Mouse (Mus musculus) liver, adult 2 months (tissue): ENCODE data around the gene Slc5a2. TPM values are rescaled to one million over a fixed set of nuclear protein-coding genes. Genes with fewer than 3 reads are reported as not detected.

Experiments used
- DNase-seq: peaks from one replicate; pipeline ENCODE4 v3.0.0-alpha.2; 2011; ENCODE audit warnings: low read depth, low spot score; ENCODE audit errors: extremely low read depth
- H3K27ac ChIP-seq: fragments of 200-500 bp; replicated peaks from 2 replicates; pipeline ENCODE4 v1.5.1; 2012; ENCODE audit warnings: low read depth, mild to moderate bottlenecking, control low read depth, inconsistent platforms, low read length; ENCODE audit not compliant: insufficient read depth
- H3K27me3 ChIP-seq: fragments of 200-500 bp; 2 replicates; pipeline ENCODE4 v1.6.1; 2012; ENCODE audit warnings: mild to moderate bottlenecking, moderate library complexity, low read length, inconsistent platforms; ENCODE audit not compliant: control insufficient read depth, insufficient read depth
- H3K36me3 ChIP-seq: fragments of 200-500 bp; 2 replicates; pipeline ENCODE4 v1.6.1; 2012; ENCODE audit warnings: low read length, inconsistent platforms; ENCODE audit not compliant: control insufficient read depth, insufficient read depth
- H3K4me1 ChIP-seq: fragments of 200-500 bp; 2 replicates; pipeline ENCODE4 v1.6.1; 2011; ENCODE audit warnings: low read length; ENCODE audit not compliant: control insufficient read depth, insufficient read depth
- H3K4me3 ChIP-seq: fragments of 200-500 bp; 2 replicates; pipeline ENCODE4 v1.5.1; 2011; ENCODE audit warnings: low read depth, mild to moderate bottlenecking, control low read depth, low read length, moderate library complexity; ENCODE audit not compliant: insufficient read depth
- H3K79me2 ChIP-seq: fragments of 200-500 bp; 2 replicates; pipeline ENCODE4 v1.6.1; 2012; ENCODE audit warnings: inconsistent platforms, mild to moderate bottlenecking, low read length, moderate library complexity; ENCODE audit not compliant: control insufficient read depth, insufficient read depth
- H3K9ac ChIP-seq: fragments of 200-500 bp; 2 replicates; pipeline ENCODE4 v1.6.1; 2012; ENCODE audit warnings: low read depth, mild to moderate bottlenecking, control low read depth, inconsistent platforms, low read length
- CTCF ChIP-seq: fragments of 200-500 bp; IDR thresholded peaks from 2 replicates; pipeline ENCODE4 v1.5.1; 2011; ENCODE audit warnings: low read depth, low read length, control low read depth
- POLR2A ChIP-seq: fragments of 200-500 bp; IDR thresholded peaks from 2 replicates; pipeline ENCODE4 v1.6.1; 2011; ENCODE audit warnings: low read length, control low read depth; ENCODE audit not compliant: insufficient read depth; ENCODE audit errors: extremely low read depth
- WGBS: fragments of 180-500 bp; shearing (Covaris S2); methylation state at CpG from one replicate; pipeline ENCODE4 v1.1.7; 2018; 5-methylcytosine and 5-hydroxymethylcytosine counted together
- polyA plus RNA-seq: library from polyadenylated mRNA; depleted of rRNA; stranded (reverse); fragments of >200 nt; gene quantifications from 2 replicates; pipeline ENCODE4 v1.2.3, GENCODE M21; 2012
- total RNA-seq: library from RNA; depleted of rRNA; stranded (reverse); fragments of >200 nt; gene quantifications from 2 replicates; pipeline ENCODE4 v1.2.3, GENCODE M21; 2014

The Slc5a2 gene
- total and polyA plus RNA-seq, 2 experiments = not detected

- TF ChIP-seq CTCF = no peak
- TF ChIP-seq POLR2A = no peak
- Histone ChIP-seq H3K4me3 (no peak overlapping the region), H3K4me1 (0 out of 2 replicates have a peak, but pooled peaks cover 4% of the 10 kb centered on the region), H3K27ac (no peak overlapping the region), H3K79me2 (no peaks in the 10 kb centered on the region), H3K36me3 (no peaks in the 10 kb centered on the region; the same call in 1 of the 2 replicates), H3K27me3 (peaks cover 11% of the 10 kb centered on the region; the same call in 1 of the 2 replicates), H3K9ac (no peak overlapping the region)
- no peak for DNase-seq
- WGBS = 27% methylated on average over 24 of the region's 24 CpGs
Observed at GRCm38 (mm10) chr7:128252609-128253008, 12.8 kb upstream of the Slc5a2 start.

GRCm38 (mm10) chr7:128254978-128255377 lies 10.5 kb upstream of the Slc5a2 start:
- Histone ChIP-seq H3K36me3 (no peaks in the 10 kb centered on the region; the same call in 1 of the 2 replicates), H3K27me3 (peaks cover 11% of the 10 kb centered on the region; the same call in 1 of the 2 replicates), H3K9ac (no peak overlapping the region), H3K27ac (no peak overlapping the region), H3K4me1 (0 out of 2 replicates have a peak, but pooled peaks cover 4% of the 10 kb centered on the region), H3K79me2 (no peaks in the 10 kb centered on the region), H3K4me3 (no peak overlapping the region)
- WGBS = 47% methylated on average over 2 of the region's 2 CpGs
- DNase-seq = no peak
- TF ChIP-seq CTCF (no peak), POLR2A (no peak)

DNA sequence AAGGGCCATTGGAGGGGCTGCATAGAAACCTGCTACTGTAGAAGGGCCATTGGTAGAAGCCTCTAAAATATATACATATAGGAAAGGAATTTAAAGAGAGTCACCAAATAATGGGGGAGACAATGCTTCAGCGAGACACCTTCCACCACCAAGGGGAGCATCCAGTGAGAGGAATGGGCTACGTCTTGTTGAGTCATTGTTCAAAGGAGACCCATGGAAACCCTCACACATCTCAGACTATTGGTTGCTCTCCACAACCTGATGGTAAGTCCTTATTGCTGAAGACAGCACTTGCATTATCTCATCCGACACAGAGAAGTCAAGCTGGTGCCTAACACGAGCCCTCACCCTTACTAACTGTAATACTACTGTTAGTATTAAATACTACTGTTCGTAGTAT lies 9.7 kb upstream of the Slc5a2 start:
- 86% methylated on average over 5 of the region's 5 CpGs for WGBS
- DNase-seq = no peak
- Histone ChIP-seq H3K4me1 (0 out of 2 replicates have a peak, but pooled peaks cover 4% of the 10 kb centered on the region), H3K79me2 (no peaks in the 10 kb centered on the region), H3K4me3 (no peak overlapping the region), H3K27me3 (peaks cover 11% of the 10 kb centered on the region; the same call in 1 of the 2 replicates), H3K9ac (no peak overlapping the region), H3K27ac (no peak overlapping the region), H3K36me3 (no peaks in the 10 kb centered on the region; the same call in 1 of the 2 replicates)
- TF ChIP-seq POLR2A = no peak
- no peak for TF ChIP-seq CTCF

- H3K79me2 ChIP-seq = no peaks in the 10 kb centered on the region
- no peak overlapping the region for H3K27ac ChIP-seq
- H3K4me3 ChIP-seq = no peak overlapping the region
- peaks cover 11% of the 10 kb centered on the region; the same call in 1 of the 2 replicates for H3K27me3 ChIP-seq
- DNase-seq = no peak
- no peak overlapping the region for H3K9ac ChIP-seq
- H3K36me3 ChIP-seq = no peaks in the 10 kb centered on the region
- 36% methylated on average over 5 of the region's 5 CpGs for WGBS
- H3K4me1 ChIP-seq = 0 out of 2 replicates have a peak, but pooled peaks cover 4% of the 10 kb centered on the region
- TF ChIP-seq POLR2A (no peak), CTCF (no peak)
Observed at GRCm38 (mm10) chr7:128256783-128257334, 8.6 kb upstream of the Slc5a2 start.

GRCm38 (mm10) chr7:128266056-128266455 lies 599 bp downstream of the Slc5a2 start:
- H3K36me3 ChIP-seq = no peaks in the 10 kb centered on the region
- H3K9ac ChIP-seq = no peak overlapping the region
- H3K4me1 ChIP-seq = no peaks in the 10 kb centered on the region
- no peak for DNase-seq
- H3K27ac ChIP-seq = no peak overlapping the region
- TF ChIP-seq CTCF (no peak), POLR2A (no peak)
- WGBS = 72% methylated on average over 5 of the region's 5 CpGs
- no peaks in the 10 kb centered on the region for H3K79me2 ChIP-seq
- H3K27me3 ChIP-seq = no peaks in the 10 kb centered on the region
- no peak overlapping the region for H3K4me3 ChIP-seq

DNA sequence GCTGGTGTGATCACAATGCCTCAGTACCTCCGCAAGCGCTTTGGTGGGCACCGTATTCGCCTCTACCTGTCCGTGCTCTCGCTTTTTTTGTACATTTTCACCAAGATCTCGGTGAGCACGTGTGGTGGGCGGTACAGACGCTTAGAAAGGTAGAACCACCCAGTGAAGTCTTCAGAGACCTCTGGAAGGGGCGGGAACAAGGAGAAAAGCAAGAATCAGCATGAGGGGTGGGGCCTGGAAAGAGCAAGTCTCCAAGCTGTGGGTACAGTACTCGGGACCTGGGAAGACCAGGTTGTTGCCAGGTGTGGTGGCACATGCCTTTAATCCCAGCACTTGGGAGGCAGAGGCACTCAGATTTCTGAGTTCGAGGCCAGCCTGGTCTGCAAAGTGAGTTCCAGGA lies 1.9 kb downstream of the Slc5a2 start:
- Histone ChIP-seq H3K4me3 (no peak overlapping the region), H3K4me1 (no peaks in the 10 kb centered on the region), H3K27ac (no peak overlapping the region), H3K36me3 (no peaks in the 10 kb centered on the region), H3K27me3 (no peaks in the 10 kb centered on the region), H3K79me2 (no peaks in the 10 kb centered on the region), H3K9ac (no peak overlapping the region)
- TF ChIP-seq CTCF = no peak
- TF ChIP-seq POLR2A = no peak
- 64% methylated on average over 13 of the region's 13 CpGs for WGBS
- no peak for DNase-seq
